Comparison of ENCODE assay signal across 26 mouse cellular contexts in genomic region chr7:56597952-56598595, GRCm38 (mm10).
DNase-seq lines count a peak whose midpoint lies in the region; ATAC-seq lines count a peak whose summit lies in the region.
"Had no signal": no experiment of that assay in that cellular context is flagged by ENCODE, and none has a peak within 500 bp of the region (broad histone marks: within the 10 kb centered on the region; RNA-seq: fewer than 3 reads in every experiment).

No protein-coding gene starts in this region.

- H3K9ac ChIP-seq in hindbrain, embryonic 12.5 days: no peak overlapping the region
- H3K9ac ChIP-seq in midbrain, embryonic 14.5 days (replicated peaks; ENCODE audit: low read length): no peak overlapping the region
- H3K9ac ChIP-seq in midbrain, embryonic 11.5 days (ENCODE audit: low read length): no peak overlapping the region
- H3K9ac ChIP-seq in neural tube, embryonic 14.5 days (replicated peaks; ENCODE audit: low read depth, low read length): no peak overlapping the region
- H3K9ac ChIP-seq in liver, embryonic 12.5 days: no peak overlapping the region
- H3K9ac ChIP-seq: embryonic facial prominence, embryonic 15.5 days; heart, embryonic 13.5 days; limb, embryonic 12.5 days; liver, embryonic 13.5 days had no signal

- H3K4me1 ChIP-seq in hindbrain, embryonic 12.5 days: peaks cover 4% of the 10 kb centered on the region
- H3K4me1 ChIP-seq in hindbrain, embryonic 10.5 days (replicated peaks): 0 out of 2 replicates have a peak, but pooled peaks cover 5% of the 10 kb centered on the region
- no peaks in the 10 kb centered on the region for H3K4me1 ChIP-seq in midbrain, embryonic 14.5 days (ENCODE audit: control insufficient read depth, insufficient read depth, low read length)
- no peaks in the 10 kb centered on the region for H3K4me1 ChIP-seq in midbrain, embryonic 11.5 days (ENCODE audit: control insufficient read depth, insufficient read depth, low read length)
- H3K4me1 ChIP-seq in neural tube, embryonic 14.5 days (ENCODE audit: control insufficient read depth, insufficient read depth, low read length): no peaks in the 10 kb centered on the region
- H3K4me1 ChIP-seq in liver, embryonic 12.5 days: no peaks in the 10 kb centered on the region
- H3K4me1 ChIP-seq: embryonic facial prominence, embryonic 15.5 days; heart, embryonic 13.5 days; limb, embryonic 12.5 days; liver, embryonic 13.5 days; megakaryocyte, embryonic 14.5 days had no signal

- H3K9me3 ChIP-seq in hindbrain, embryonic 12.5 days (replicated peaks): no peaks in the 10 kb centered on the region
- no peaks in the 10 kb centered on the region for H3K9me3 ChIP-seq in hindbrain, embryonic 10.5 days
- no peaks in the 10 kb centered on the region for H3K9me3 ChIP-seq in midbrain, embryonic 14.5 days (ENCODE audit: control insufficient read depth, low read length)
- H3K9me3 ChIP-seq in midbrain, embryonic 11.5 days (ENCODE audit: control insufficient read depth, low read length): no peaks in the 10 kb centered on the region
- no peaks in the 10 kb centered on the region for H3K9me3 ChIP-seq in neural tube, embryonic 14.5 days (ENCODE audit: control insufficient read depth, low read length)
- H3K9me3 ChIP-seq in liver, embryonic 12.5 days (replicated peaks): no peaks in the 10 kb centered on the region
- H3K9me3 ChIP-seq: embryonic facial prominence, embryonic 15.5 days; heart, embryonic 13.5 days; limb, embryonic 12.5 days; liver, embryonic 13.5 days had no signal

- H3K27ac ChIP-seq in hindbrain, embryonic 12.5 days: 0 out of 2 replicates have a peak overlapping the region, but pooled peaks have one; percentile 23
- no peak overlapping the region for H3K27ac ChIP-seq in hindbrain, embryonic 10.5 days
- H3K27ac ChIP-seq in midbrain, embryonic 14.5 days (replicated peaks; ENCODE audit: low read depth, low read length): no peak overlapping the region
- no peak overlapping the region for H3K27ac ChIP-seq in midbrain, embryonic 11.5 days (ENCODE audit: low read depth, low read length)
- no peak overlapping the region for H3K27ac ChIP-seq in neural tube, embryonic 14.5 days (ENCODE audit: low read depth, low read length)
- no peak overlapping the region for H3K27ac ChIP-seq in liver, embryonic 12.5 days
- H3K27ac ChIP-seq: embryonic facial prominence, embryonic 15.5 days; heart, adult 2 months; heart, embryonic 13.5 days; limb, embryonic 12.5 days; liver, embryonic 13.5 days had no signal

- 0 out of 2 replicates have a peak, but pooled peaks have one; percentile 60 for ATAC-seq in hindbrain, embryonic 12.5 days (ENCODE audit: low FRiP score)
- no peak for ATAC-seq in midbrain, embryonic 14.5 days (ENCODE audit: low FRiP score, low TSS enrichment)
- no peak for ATAC-seq in midbrain, embryonic 11.5 days (ENCODE audit: low FRiP score)
- ATAC-seq in neural tube, embryonic 14.5 days (ENCODE audit: low read depth): peak; percentile 68; the same call in 1 of the 2 replicates
- no peak for ATAC-seq in liver, embryonic 12.5 days

- H3K36me3 ChIP-seq in hindbrain, embryonic 12.5 days: no peaks in the 10 kb centered on the region
- no peaks in the 10 kb centered on the region for H3K36me3 ChIP-seq in hindbrain, embryonic 10.5 days
- H3K36me3 ChIP-seq in midbrain, embryonic 14.5 days (ENCODE audit: control insufficient read depth, insufficient read depth, low read length): no peaks in the 10 kb centered on the region
- no peaks in the 10 kb centered on the region for H3K36me3 ChIP-seq in midbrain, embryonic 11.5 days (ENCODE audit: control insufficient read depth, insufficient read depth, low read length)
- no peaks in the 10 kb centered on the region for H3K36me3 ChIP-seq in neural tube, embryonic 14.5 days (ENCODE audit: control insufficient read depth, insufficient read depth, low read length)
- no peaks in the 10 kb centered on the region for H3K36me3 ChIP-seq in liver, embryonic 12.5 days
- H3K36me3 ChIP-seq: embryonic facial prominence, embryonic 15.5 days; heart, embryonic 13.5 days; limb, embryonic 12.5 days; liver, embryonic 13.5 days had no signal

- H3K4me2 ChIP-seq in hindbrain, embryonic 12.5 days (replicated peaks): no peak overlapping the region
- H3K4me2 ChIP-seq in midbrain, embryonic 14.5 days (ENCODE audit: low read length): no peak overlapping the region
- no peak overlapping the region for H3K4me2 ChIP-seq in midbrain, embryonic 11.5 days
- no peak overlapping the region for H3K4me2 ChIP-seq in neural tube, embryonic 14.5 days (ENCODE audit: low read depth, low read length)
- H3K4me2 ChIP-seq in liver, embryonic 12.5 days: no peak overlapping the region
- H3K4me2 ChIP-seq: embryonic facial prominence, embryonic 15.5 days; heart, embryonic 13.5 days; limb, embryonic 12.5 days; liver, embryonic 13.5 days had no signal

- H3K4me3 ChIP-seq in hindbrain, embryonic 12.5 days: no peak overlapping the region
- no peak overlapping the region for H3K4me3 ChIP-seq in hindbrain, embryonic 10.5 days
- no peak overlapping the region for H3K4me3 ChIP-seq in midbrain, embryonic 14.5 days (replicated peaks; ENCODE audit: low read depth, low read length)
- no peak overlapping the region for H3K4me3 ChIP-seq in midbrain, embryonic 11.5 days (ENCODE audit: low read depth, low read length)
- H3K4me3 ChIP-seq in neural tube, embryonic 14.5 days (ENCODE audit: low read depth, low read length): no peak overlapping the region
- no peak overlapping the region for H3K4me3 ChIP-seq in liver, embryonic 12.5 days
- H3K4me3 ChIP-seq: embryonic facial prominence, embryonic 15.5 days; heart, adult 2 months; heart, embryonic 13.5 days; limb, embryonic 12.5 days; liver, embryonic 13.5 days; megakaryocyte, embryonic 14.5 days had no signal

- H3K27me3 ChIP-seq in hindbrain, embryonic 12.5 days: no peaks in the 10 kb centered on the region
- H3K27me3 ChIP-seq in hindbrain, embryonic 10.5 days (ENCODE audit: insufficient read depth, poor library complexity, severe bottlenecking): no peaks in the 10 kb centered on the region
- no peaks in the 10 kb centered on the region for H3K27me3 ChIP-seq in midbrain, embryonic 14.5 days (ENCODE audit: control insufficient read depth, insufficient read depth, low read length)
- no peaks in the 10 kb centered on the region for H3K27me3 ChIP-seq in midbrain, embryonic 11.5 days (ENCODE audit: control insufficient read depth, insufficient read depth, low read length)
- no peaks in the 10 kb centered on the region for H3K27me3 ChIP-seq in neural tube, embryonic 14.5 days (ENCODE audit: control insufficient read depth, insufficient read depth, low read length)
- H3K27me3 ChIP-seq in liver, embryonic 12.5 days (replicated peaks): no peaks in the 10 kb centered on the region
- H3K27me3 ChIP-seq: embryonic facial prominence, embryonic 15.5 days; heart, embryonic 13.5 days; limb, embryonic 12.5 days; liver, embryonic 13.5 days; megakaryocyte, embryonic 14.5 days had no signal

- peak; percentile 30 for DNase-seq in embryo, embryonic 10.5 days (ENCODE audit: low spot score)
- no peak for DNase-seq in embryo, embryonic 9.5 days (ENCODE audit: extremely low spot score)
- no peak for DNase-seq in hindbrain, embryonic 10.5 days (ENCODE audit: low spot score)
- DNase-seq in midbrain, embryonic 14.5 days: peak; percentile 1
- DNase-seq in midbrain, embryonic 11.5 days (ENCODE audit: low spot score, missing footprints): no peak
- DNase-seq: adrenal gland, postnatal 10 days; cerebellum, adult 8-10 months; gastrocnemius, postnatal 25 days; heart, adult 2 months; heart, postnatal 14 days; kidney, adult 11 months; kidney, postnatal 25 days; layer of hippocampus, postnatal 36 days; liver, embryonic 13.5 days; lung, adult 2 months; lung, postnatal 36 days; right cerebral cortex, adult 18-20 months; right cerebral cortex, postnatal 4 days; thymus, postnatal 14 days had no signal

- 57% methylated on average over 4 of the region's 4 CpGs for WGBS in hindbrain, embryonic 12.5 days
- WGBS in hindbrain, embryonic 10.5 days: 55% methylated on average over 4 of the region's 4 CpGs
- 58% methylated on average over 4 of the region's 4 CpGs for WGBS in midbrain, embryonic 14.5 days
- 66% methylated on average over 4 of the region's 4 CpGs for WGBS in midbrain, embryonic 11.5 days
- WGBS in neural tube, embryonic 14.5 days: 32% methylated on average over 4 of the region's 4 CpGs
- 38% methylated on average over 4 of the region's 4 CpGs for WGBS in liver, embryonic 12.5 days (ENCODE audit: insufficient replicate concordance)

Comparison
In these comparisons a context has a peak if more than half of its experiments do, and no peak if none do; other contexts are left out.
1. DNase-seq: peak in embryo, embryonic 10.5 days (single experiment) and midbrain, embryonic 14.5 days (single experiment); none in embryo, embryonic 9.5 days (single experiment), hindbrain, embryonic 10.5 days (single experiment) and midbrain, embryonic 11.5 days (single experiment).
2. ATAC-seq: peak in hindbrain, embryonic 12.5 days (single experiment) and neural tube, embryonic 14.5 days (single experiment); none in midbrain, embryonic 14.5 days (single experiment), midbrain, embryonic 11.5 days (single experiment) and liver, embryonic 12.5 days (single experiment).